In the genomic region with DNA sequence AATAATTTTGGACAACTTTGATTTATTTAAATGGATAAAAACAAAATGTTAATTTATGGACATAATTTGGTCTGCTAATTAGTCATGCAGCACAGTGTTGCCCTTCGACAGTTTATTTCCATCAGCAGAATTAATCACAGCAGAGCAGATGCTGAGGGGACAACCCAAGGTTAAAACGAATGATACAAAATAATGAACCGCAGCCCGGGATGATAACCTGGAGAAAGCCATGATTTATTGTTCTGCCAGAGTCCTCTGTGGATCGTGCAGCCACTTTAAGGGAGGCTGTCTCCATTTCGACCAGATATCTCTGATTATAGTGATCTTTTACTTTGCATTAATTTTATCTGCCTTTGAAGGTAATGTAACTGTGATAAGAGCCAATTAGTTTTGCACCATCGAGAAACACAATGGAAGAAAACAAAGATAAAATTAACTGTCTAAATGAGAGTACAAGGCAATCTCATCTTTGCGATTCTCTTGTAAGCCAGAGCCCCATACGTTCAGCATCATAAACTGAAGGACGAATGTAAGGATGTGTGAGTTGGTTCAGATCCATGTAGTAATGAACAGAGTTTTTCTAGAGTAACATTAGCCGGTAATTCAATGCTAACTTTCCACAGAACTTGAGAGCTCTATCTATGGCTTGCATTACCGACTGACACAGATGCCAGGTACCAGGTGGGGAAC, we compare ENCODE assay signal across 22 mouse cellular contexts. TPM values are rescaled to one million over a fixed set of nuclear protein-coding genes. Genes with fewer than 3 reads are reported as not detected.
"Had no signal": no experiment of that assay in that cellular context is flagged by ENCODE, and none has a peak within 500 bp of the region (broad histone marks: within the 10 kb centered on the region; RNA-seq: fewer than 3 reads in every experiment).

No protein-coding gene starts in this region.

- H3K36me3 ChIP-seq: kidney, embryonic 15.5 days; limb, embryonic 10.5 days; liver, embryonic 15.5 days; midbrain, embryonic 10.5 days had no signal

- H3K27ac ChIP-seq: kidney, embryonic 15.5 days; left cerebral cortex, adult 2 months; limb, embryonic 10.5 days; liver, embryonic 15.5 days; midbrain, embryonic 10.5 days had no signal

- H3K9ac ChIP-seq: kidney, embryonic 15.5 days; liver, embryonic 15.5 days; lung, embryonic 14.5 days had no signal

- DNase-seq: kidney, adult 2 months; kidney, postnatal 14 days; lung, embryonic 14.5 days; lung, postnatal 10 days; lung, postnatal 4 days; midbrain, embryonic 14.5 days; right cerebral cortex, adult 18-20 months; right cerebral cortex, postnatal 25 days; thymus, adult 18-20 months; thymus, postnatal 14 days had no signal

- H3K4me2 ChIP-seq: kidney, embryonic 15.5 days; liver, embryonic 11.5 days; liver, embryonic 15.5 days; lung, embryonic 14.5 days had no signal

- H3K27me3 ChIP-seq: kidney, embryonic 15.5 days; liver, embryonic 15.5 days had no signal

- H3K4me3 ChIP-seq: kidney, embryonic 15.5 days; left cerebral cortex, adult 2 months; limb, embryonic 10.5 days; liver, embryonic 15.5 days; midbrain, embryonic 10.5 days had no signal

- H3K9me3 ChIP-seq: kidney, embryonic 15.5 days; limb, embryonic 10.5 days; liver, embryonic 15.5 days had no signal

- H3K4me1 ChIP-seq: kidney, embryonic 15.5 days; limb, embryonic 10.5 days; liver, embryonic 15.5 days; midbrain, embryonic 10.5 days had no signal

RNA-seq across cellular contexts. Expression of a gene that starts 14.4 kb away (rescaled TPM):
- total RNA-seq: layer of hippocampus, postnatal 25 days; left cerebral cortex, adult 2 months; left cerebral cortex, postnatal 14 days had no signal
- polyA plus RNA-seq: kidney, adult 2 months; kidney, embryonic 15.5 days; large intestine, adult 2 months; limb, embryonic 10.5 days; limb, embryonic 14.5 days; liver, embryonic 11.5 days; liver, embryonic 15.5 days; lung, embryonic 14.5 days; midbrain, embryonic 10.5 days; midbrain, embryonic 14.5 days; small intestine, adult 2 months; stomach, embryonic 14.5 days had no signal
